Mouse (Mus musculus): ENCODE results near the gene Pdzd2.

GRCm38 (mm10) chr15:12679996-12680395 lies 59.7 kb downstream of the Pdzd2 start:
- TF ChIP-seq CTCF (IDR thresholded peaks at IDR 0.05; ENCODE audit: borderline replicate concordance, control insufficient read depth, extremely low read depth, insufficient read depth, low read length, poor library complexity), result no peak
- TF ChIP-seq POLR2A (IDR thresholded peaks at IDR 0.05; ENCODE audit: control insufficient read depth, extremely low read depth, insufficient read depth, low read length, poor library complexity), result no peak
